Mouse (Mus musculus) spleen, adult 12 weeks (tissue): Measurements from ENCODE around the gene Dennd6a.
"Not testable (repeated sequence)": the region's sequence is repeated elsewhere in the genome, so short reads cannot be mapped to it uniquely, and the experiment has no call there.

ENCODE experiments used
- DNase-seq: peaks from one replicate; pipeline ENCODE4 v3.0.0; 2022; ENCODE audit warnings: low spot score

The Dennd6a gene

GRCm38 (mm10) chr14:26573556-26573955 is at the start of gene Dennd6a:
Dennd6a (plus strand) TSS chr14:26573856.
- not testable (repeated sequence) for DNase-seq

DNA sequence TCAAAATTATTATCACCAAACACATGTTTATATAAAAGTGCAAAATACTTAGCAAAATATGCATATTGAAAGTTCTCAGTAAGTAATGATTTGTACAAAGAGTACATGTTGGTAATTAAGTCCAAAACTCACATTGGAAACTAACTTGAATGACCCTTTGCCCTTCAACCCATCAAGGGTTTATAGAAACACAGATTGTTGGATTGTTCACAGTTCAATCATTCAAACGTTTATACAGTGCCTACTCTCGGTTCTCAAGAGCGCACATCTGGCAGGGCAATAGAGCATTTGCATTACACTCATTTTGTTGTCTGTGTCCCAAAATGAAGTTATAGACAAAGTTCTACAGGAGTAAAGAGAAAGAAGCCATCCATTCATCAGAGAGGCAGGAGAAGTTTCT is 47.7 kb upstream of the Dennd6a start:
- no peak for DNase-seq

- DNase-seq = no peak
These were observed 45.4 kb upstream of the Dennd6a start for GRCm38 (mm10) chr14:26528296-26528695.

- DNase-seq = no peak
These were observed 43.3 kb upstream of the Dennd6a start for GRCm38 (mm10) chr14:26530350-26530749.

GRCm38 (mm10) chr14:26531410-26532313 is 42.0 kb upstream of the Dennd6a start:
- no peak for DNase-seq

GRCm38 (mm10) chr14:26532752-26533151 is 40.9 kb upstream of the Dennd6a start:
- no peak for DNase-seq

- DNase-seq = peak; percentile 13
These were observed 40.4 kb upstream of the Dennd6a start for GRCm38 (mm10) chr14:26533267-26533666.

- DNase-seq = peak; percentile 50
These were observed 39.6 kb upstream of the Dennd6a start for GRCm38 (mm10) chr14:26533821-26534756.

DNA sequence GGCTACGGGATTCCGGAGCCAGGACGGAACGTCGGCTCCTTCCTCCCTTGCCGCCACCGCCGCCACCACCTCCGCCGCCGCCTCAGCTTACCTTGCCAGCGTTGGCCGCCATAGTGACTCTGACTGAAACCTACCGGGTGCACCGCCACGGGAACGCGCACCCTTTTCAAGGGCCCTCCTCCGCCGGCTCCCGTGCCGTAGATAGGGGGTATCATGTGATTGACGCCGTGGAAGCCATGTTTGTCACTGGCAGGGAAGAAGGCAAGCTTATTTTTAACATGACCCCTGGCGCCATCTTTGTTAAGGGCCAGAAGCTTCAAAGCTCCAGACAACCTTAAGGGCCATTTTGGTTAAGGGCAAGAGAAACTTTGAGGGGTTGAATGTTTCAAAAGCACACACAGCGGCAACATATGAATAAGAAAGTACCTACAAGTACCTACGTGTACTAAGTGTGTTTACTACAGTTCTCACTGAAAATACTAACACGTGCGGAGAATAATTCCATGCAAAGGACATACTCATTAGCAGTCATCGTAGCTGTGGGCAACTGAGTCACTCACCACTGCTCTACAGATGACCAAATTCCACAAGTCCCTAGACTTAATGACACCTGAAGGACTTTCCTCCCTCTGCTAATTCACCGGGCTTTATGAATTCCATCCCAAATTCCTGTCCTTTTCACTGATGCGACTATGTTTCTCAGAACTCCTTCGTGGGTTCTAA is 38.7 kb upstream of the Dennd6a start, which contains the start of gene Slmap:
TSS of gene Slmap (minus strand) at position 175 of the 723 bp plus-strand sequence.
- peak; percentile 96 for DNase-seq

GRCm38 (mm10) chr14:26539241-26539640 is 34.4 kb upstream of the Dennd6a start:
- DNase-seq = no peak

DNA sequence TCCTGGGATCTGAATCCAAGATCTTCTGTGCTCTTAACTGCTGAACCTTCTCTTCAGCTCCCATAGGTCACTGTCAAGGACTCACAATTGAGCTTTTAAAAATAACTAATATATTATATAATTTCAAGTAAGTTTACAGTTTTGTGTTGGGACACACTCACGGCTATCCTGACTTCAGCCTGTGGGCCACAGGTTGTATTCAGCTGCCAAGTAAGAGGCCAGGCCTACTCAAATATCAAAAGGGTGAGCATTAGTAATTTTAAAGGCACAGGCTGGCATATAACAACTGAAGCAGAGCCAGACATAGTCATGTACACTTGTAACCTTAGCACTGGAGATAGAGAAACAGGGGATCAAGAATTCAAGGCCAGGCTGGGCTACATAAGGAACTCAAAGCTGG is 33.1 kb upstream of the Dennd6a start:
- DNase-seq = no peak

DNA sequence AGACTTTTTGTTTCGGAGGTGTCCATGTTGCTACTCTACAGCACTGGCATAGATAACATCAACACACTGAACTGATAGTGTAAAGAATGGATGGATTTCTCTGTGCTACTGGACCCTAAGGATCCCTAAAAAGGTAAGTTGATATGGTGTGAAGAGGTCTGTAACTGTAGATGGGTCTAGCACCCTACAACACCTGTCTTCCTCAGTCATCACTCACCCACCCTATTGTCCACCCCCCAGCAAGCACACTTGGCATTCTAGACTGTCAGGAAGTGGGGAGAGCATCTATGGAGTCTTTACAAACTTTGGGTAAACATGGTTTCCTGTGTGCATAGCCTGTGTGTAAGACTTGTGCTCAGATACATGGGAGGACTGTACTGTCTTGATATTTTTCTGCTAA is 31.5 kb upstream of the Dennd6a start:
- DNase-seq = no peak

DNA sequence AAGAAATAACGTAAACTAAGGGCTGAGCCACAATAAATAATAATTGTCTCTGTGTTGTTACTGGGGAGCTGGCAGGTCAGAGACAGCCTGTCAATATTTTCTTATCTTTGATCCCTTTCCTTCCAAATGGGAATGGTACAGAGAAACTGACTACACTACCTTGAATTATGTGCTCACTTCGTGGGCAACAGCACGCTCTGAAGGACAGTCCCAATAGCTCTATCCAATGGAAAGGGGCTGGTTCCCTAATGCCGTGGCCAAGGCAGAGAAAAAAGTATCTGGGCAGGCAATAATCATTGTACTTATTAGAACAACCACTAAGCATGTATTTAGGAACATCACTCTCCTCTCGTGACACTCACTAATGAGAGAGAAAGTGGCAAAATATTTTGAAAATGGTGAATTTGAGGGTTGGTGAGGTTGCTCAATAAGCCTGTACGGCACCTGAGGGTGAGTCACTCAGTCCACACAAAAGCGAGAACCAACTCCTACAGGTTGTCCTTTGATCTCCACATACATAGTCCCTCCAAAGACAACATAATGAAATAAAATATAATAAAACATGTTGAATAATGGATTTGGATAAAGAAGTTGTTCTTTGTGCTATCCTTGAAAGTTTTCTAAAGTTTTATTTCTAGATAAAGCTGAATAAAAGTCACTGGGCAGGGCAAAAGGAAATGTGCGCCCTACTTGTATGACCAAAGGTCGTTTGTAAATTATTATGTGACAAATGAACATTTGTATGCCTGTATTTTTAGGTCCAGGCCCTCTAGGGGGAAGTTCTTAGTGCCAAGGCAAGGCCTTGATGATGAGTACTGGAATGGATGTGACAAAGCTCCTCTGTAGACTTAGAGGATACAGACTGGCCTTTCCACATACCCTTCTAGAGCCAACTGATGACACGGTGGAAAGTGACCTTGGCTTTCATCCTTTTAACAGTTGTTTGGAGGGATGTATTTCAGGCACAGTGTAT is 25.9 kb upstream of the Dennd6a start:
- DNase-seq = no peak

GRCm38 (mm10) chr14:26550712-26551111 is 22.9 kb upstream of the Dennd6a start:
- DNase-seq = no peak

DNA sequence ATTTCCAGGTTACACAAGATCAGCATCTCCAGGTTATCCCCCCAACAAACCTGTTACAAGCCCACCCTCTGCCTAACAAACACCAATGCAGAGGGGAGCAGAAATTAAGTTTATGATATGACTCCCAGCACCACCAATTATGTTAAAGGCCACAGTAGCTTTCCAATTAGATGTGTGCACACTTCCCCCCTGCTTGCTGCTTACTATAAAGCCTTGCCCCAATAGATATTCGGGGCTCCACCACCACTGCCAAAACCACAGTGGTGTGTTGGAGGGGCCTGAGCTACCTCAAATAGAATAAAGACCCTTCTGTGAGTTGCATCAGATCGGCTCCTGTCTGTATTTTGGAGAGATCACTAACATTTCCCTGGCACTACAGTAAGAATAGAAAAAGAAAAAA is 21.2 kb upstream of the Dennd6a start:
- DNase-seq = no peak

- DNase-seq = no peak
These were observed 20.8 kb upstream of the Dennd6a start for GRCm38 (mm10) chr14:26552853-26553252.

- no peak for DNase-seq
These were observed 16.1 kb upstream of the Dennd6a start for GRCm38 (mm10) chr14:26557581-26557980.

DNA sequence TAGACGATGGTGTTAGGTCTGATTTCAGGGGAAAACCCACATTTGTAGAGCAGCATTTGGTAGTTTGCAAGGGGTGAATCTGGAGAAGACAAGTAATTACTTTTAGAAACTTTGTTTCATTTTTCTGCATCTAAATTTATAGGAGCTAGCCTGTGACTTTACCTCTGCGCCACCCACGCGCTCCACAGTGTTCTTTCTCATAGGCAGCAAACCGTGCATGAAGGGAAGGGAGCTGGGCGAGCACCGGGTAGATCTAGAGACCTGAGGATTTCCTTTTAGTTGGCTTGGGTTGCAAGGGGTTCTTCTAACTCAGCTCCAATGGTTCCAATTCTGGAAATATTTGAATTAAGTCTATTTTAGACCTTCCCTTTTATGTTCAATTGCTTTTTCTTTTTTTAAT is 15.1 kb upstream of the Dennd6a start:
- DNase-seq = no peak

DNA sequence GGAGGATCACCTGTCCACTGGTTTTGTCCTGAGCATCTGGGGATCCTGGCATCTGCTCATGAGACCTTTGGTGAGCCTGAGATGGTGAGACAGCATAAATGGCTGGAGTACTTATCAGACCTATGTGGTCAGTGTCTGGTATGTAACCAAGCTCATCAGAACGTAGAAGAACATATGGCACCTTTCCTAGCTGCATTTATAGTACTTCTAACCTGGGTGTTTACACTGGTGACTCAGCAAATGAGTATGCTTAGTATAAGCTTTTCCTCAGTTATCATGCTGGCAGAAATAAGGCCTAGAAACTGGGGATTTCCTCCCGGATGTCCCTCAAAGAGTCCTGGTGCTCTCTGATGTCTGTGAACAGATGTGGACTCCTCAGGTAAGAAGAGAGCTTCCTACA is 11.4 kb upstream of the Dennd6a start:
- DNase-seq = no peak

GRCm38 (mm10) chr14:26569880-26570279 is 3.8 kb upstream of the Dennd6a start:
- no peak for DNase-seq
